Mouse (Mus musculus) limb, embryonic 15.5 days (tissue): ENCODE data around the gene Ttll5. TPM values are rescaled to one million over a fixed set of nuclear protein-coding genes. Genes with fewer than 3 reads are reported as not detected.

Experiments
- ATAC-seq: fragments of 200-750 bp; cut with Nextera tagmentation; 2 replicates; pipeline ENCODE4 v1.8.0; 2017; ENCODE audit warnings: low read depth, moderate TSS enrichment; ENCODE audit not compliant: insufficient number of reproducible peaks, low FRiP score, low TSS enrichment
- H3K27ac ChIP-seq: fragments of 300-500 bp; sonication (generic); 2 replicates; pipeline ENCODE4 v1.5.1; 2015; ENCODE audit warnings: moderate library complexity, mild to moderate bottlenecking, inconsistent platforms
- H3K27me3 ChIP-seq: fragments of 300-500 bp; sonication (generic); 2 replicates; pipeline ENCODE4 v1.6.1; 2015; ENCODE audit warnings: inconsistent platforms
- H3K36me3 ChIP-seq: fragments of 300-500 bp; sonication (generic); 2 replicates; pipeline ENCODE4 v1.6.1; 2015; ENCODE audit warnings: inconsistent platforms
- H3K4me1 ChIP-seq: fragments of 300-500 bp; sonication (generic); 2 replicates; pipeline ENCODE4 v1.6.1; 2015; ENCODE audit warnings: inconsistent platforms
- H3K4me2 ChIP-seq: fragments of 300-500 bp; sonication (generic); 2 replicates; pipeline ENCODE4 v1.6.1; 2015; ENCODE audit warnings: mild to moderate bottlenecking, inconsistent platforms
- H3K4me3 ChIP-seq: fragments of 300-500 bp; sonication (generic); 2 replicates; pipeline ENCODE4 v1.5.1; 2015; ENCODE audit warnings: mild to moderate bottlenecking, inconsistent platforms
- H3K9ac ChIP-seq: fragments of 300-500 bp; sonication (generic); 2 replicates; pipeline ENCODE4 v1.6.1; 2015; ENCODE audit warnings: inconsistent platforms
- H3K9me3 ChIP-seq: fragments of 300-500 bp; sonication (generic); 2 replicates; pipeline ENCODE4 v1.6.1; 2016; ENCODE audit warnings: inconsistent platforms
- WGBS: fragments of 180-500 bp; shearing (Covaris S2); methylation state at CpG from one replicate; pipeline ENCODE4 v1.1.7; 2015; 5-methylcytosine and 5-hydroxymethylcytosine counted together
- polyA plus RNA-seq: library from polyadenylated mRNA; unstranded; fragments of >200 nt; fragmentation: Nextera tagmentation; extraction: Ambion mirVana; gene quantifications from 2 replicates; pipeline ENCODE4 v1.2.1, GENCODE M21; 2015

Ttll5 gene
- polyA plus RNA-seq: 12.9 and 13.0 TPM in 2 replicates

GRCm38 (mm10) chr12:85824438-85825264 lies at the start of gene Ttll5, which contains the start of gene Erg28:
Gene Ttll5, plus strand, starts transcription at chr12:85824659.
Gene Erg28, minus strand, starts transcription at chr12:85824550.
- H3K9ac ChIP-seq: peak within 1 kb of the TSS; percentile 68
- peaks cover 35% of the 10 kb centered on the region for H3K36me3 ChIP-seq
- H3K27ac ChIP-seq: peak within 1 kb of the TSS; percentile 97
- WGBS: under 1% methylated on average over 67 of the region's 67 CpGs
- H3K27me3 ChIP-seq: no peaks in the 10 kb centered on the region
- ATAC-seq: peak; percentile 95
- H3K4me2 ChIP-seq: peak within 1 kb of the TSS; percentile 69
- no peaks in the 10 kb centered on the region for H3K9me3 ChIP-seq
- peak within 1 kb of the TSS; percentile 93 for H3K4me3 ChIP-seq
- H3K4me1 ChIP-seq: peaks cover 11% of the 10 kb centered on the region

- no peaks in the 10 kb centered on the region for H3K9me3 ChIP-seq
- H3K36me3 ChIP-seq: no peaks in the 10 kb centered on the region
- WGBS: 71% methylated on average over 3 of the region's 3 CpGs
- H3K27me3 ChIP-seq: no peaks in the 10 kb centered on the region
- no peak overlapping the region for H3K4me2 ChIP-seq
- no peak overlapping the region for H3K9ac ChIP-seq
- no peak for ATAC-seq
- H3K4me1 ChIP-seq: no peaks in the 10 kb centered on the region
- no peak overlapping the region for H3K4me3 ChIP-seq
- no peak overlapping the region for H3K27ac ChIP-seq
Measured at GRCm38 (mm10) chr12:85778962-85779361, 45.5 kb upstream of the Ttll5 start.

- Histone ChIP-seq H3K27me3 (no peaks in the 10 kb centered on the region), H3K27ac (no peak overlapping the region), H3K4me2 (no peak overlapping the region), H3K9ac (no peak overlapping the region), H3K4me3 (no peak overlapping the region), H3K9me3 (no peaks in the 10 kb centered on the region), H3K4me1 (peaks cover under 1% of the 10 kb centered on the region; the same call in 1 of the 2 replicates), H3K36me3 (no peaks in the 10 kb centered on the region)
- WGBS: 95% methylated on average over 5 of the region's 5 CpGs
- no peak for ATAC-seq
Measured at GRCm38 (mm10) chr12:85779707-85780106, 44.8 kb upstream of the Ttll5 start.

- no peaks in the 10 kb centered on the region for H3K9me3 ChIP-seq
- 88% methylated on average over 3 of the region's 3 CpGs for WGBS
- H3K4me3 ChIP-seq: no peak overlapping the region
- H3K27me3 ChIP-seq: no peaks in the 10 kb centered on the region
- H3K4me1 ChIP-seq: peaks cover 10% of the 10 kb centered on the region
- H3K9ac ChIP-seq: no peak overlapping the region
- H3K27ac ChIP-seq: no peak overlapping the region
- H3K4me2 ChIP-seq: no peak overlapping the region
- no peak for ATAC-seq
- no peaks in the 10 kb centered on the region for H3K36me3 ChIP-seq
Measured at GRCm38 (mm10) chr12:85781606-85782005, 42.9 kb upstream of the Ttll5 start.

- no peaks in the 10 kb centered on the region for H3K9me3 ChIP-seq
- 25% methylated on average over 19 of the region's 19 CpGs for WGBS
- H3K36me3 ChIP-seq: no peaks in the 10 kb centered on the region
- H3K27ac ChIP-seq: no peak overlapping the region; the same call in 1 of the 2 replicates
- no peak overlapping the region for H3K9ac ChIP-seq
- no peak overlapping the region for H3K4me2 ChIP-seq
- peaks cover 10% of the 10 kb centered on the region for H3K4me1 ChIP-seq
- no peak for ATAC-seq
- H3K4me3 ChIP-seq: no peak overlapping the region
- H3K27me3 ChIP-seq: no peaks in the 10 kb centered on the region
Measured at GRCm38 (mm10) chr12:85784916-85785815, 39.3 kb upstream of the Ttll5 start.

GRCm38 (mm10) chr12:85792158-85792557 lies 32.3 kb upstream of the Ttll5 start:
- Histone ChIP-seq H3K27me3 (no peaks in the 10 kb centered on the region), H3K27ac (no peak overlapping the region), H3K4me1 (no peaks in the 10 kb centered on the region), H3K4me3 (no peak overlapping the region), H3K4me2 (no peak overlapping the region), H3K9ac (no peak overlapping the region), H3K9me3 (no peaks in the 10 kb centered on the region), H3K36me3 (no peaks in the 10 kb centered on the region)
- 79% methylated on average over 4 of the region's 4 CpGs for WGBS
- ATAC-seq: no peak

- Histone ChIP-seq H3K9me3 (no peaks in the 10 kb centered on the region), H3K27me3 (no peaks in the 10 kb centered on the region), H3K36me3 (no peaks in the 10 kb centered on the region), H3K9ac (no peak overlapping the region), H3K4me2 (no peak overlapping the region), H3K27ac (no peak overlapping the region), H3K4me3 (no peak overlapping the region), H3K4me1 (no peaks in the 10 kb centered on the region)
- whole genome bisulfite sequencing: 46% methylated on average over 6 of the region's 6 CpGs
- no peak for ATAC-seq
Measured at GRCm38 (mm10) chr12:85792821-85793346, 31.6 kb upstream of the Ttll5 start.

- no peak overlapping the region for H3K4me3 ChIP-seq
- no peak overlapping the region for H3K4me2 ChIP-seq
- no peak overlapping the region for H3K9ac ChIP-seq
- no peaks in the 10 kb centered on the region for H3K9me3 ChIP-seq
- H3K27ac ChIP-seq: no peak overlapping the region
- no peaks in the 10 kb centered on the region for H3K36me3 ChIP-seq
- no peak for ATAC-seq
- no peaks in the 10 kb centered on the region for H3K4me1 ChIP-seq
- no peaks in the 10 kb centered on the region for H3K27me3 ChIP-seq
- 84% methylated on average over 2 of the region's 2 CpGs for WGBS
Measured at GRCm38 (mm10) chr12:85794094-85794493, 30.4 kb upstream of the Ttll5 start.

GRCm38 (mm10) chr12:85795551-85795950 lies 28.9 kb upstream of the Ttll5 start:
- no peaks in the 10 kb centered on the region for H3K9me3 ChIP-seq
- H3K4me1 ChIP-seq: no peaks in the 10 kb centered on the region
- 83% methylated on average over 1 of the region's 1 CpGs for WGBS

GRCm38 (mm10) chr12:85800031-85800430 lies 24.4 kb upstream of the Ttll5 start:
- Histone ChIP-seq H3K4me3 (no peak overlapping the region), H3K27ac (peak overlapping the region; percentile 33; the same call in 1 of the 2 replicates), H3K36me3 (no peaks in the 10 kb centered on the region), H3K9ac (no peak overlapping the region), H3K27me3 (no peaks in the 10 kb centered on the region), H3K4me1 (no peaks in the 10 kb centered on the region), H3K9me3 (no peaks in the 10 kb centered on the region), H3K4me2 (no peak overlapping the region)
- no peak; the same call in 1 of the 2 replicates for ATAC-seq
- WGBS: 45% methylated on average over 9 of the region's 9 CpGs

More at GRCm38 (mm10) chr12:85795551-85795950, 28.9 kb upstream of the Ttll5 start:
- no peak overlapping the region for H3K27ac ChIP-seq
- no peaks in the 10 kb centered on the region for H3K36me3 ChIP-seq
- H3K4me3 ChIP-seq: no peak overlapping the region
- no peak for ATAC-seq
- H3K4me2 ChIP-seq: no peak overlapping the region
- H3K27me3 ChIP-seq: no peaks in the 10 kb centered on the region
- no peak overlapping the region for H3K9ac ChIP-seq

- Histone ChIP-seq H3K36me3 (peaks cover 39% of the 10 kb centered on the region), H3K4me3 (no peak overlapping the region), H3K27me3 (no peaks in the 10 kb centered on the region), H3K9me3 (no peaks in the 10 kb centered on the region), H3K4me2 (no peak overlapping the region), H3K9ac (no peak overlapping the region), H3K4me1 (no peaks in the 10 kb centered on the region), H3K27ac (no peak overlapping the region)
- ATAC-seq: no peak
- 64% methylated on average over 6 of the region's 6 CpGs for WGBS
Measured at GRCm38 (mm10) chr12:85809726-85810125, 14.7 kb upstream of the Ttll5 start.
